Mouse (Mus musculus): Measurements from ENCODE around the gene Epo. TPM values are rescaled to one million over a fixed set of nuclear protein-coding genes. Genes with fewer than 3 reads are reported as not detected.
A peak's percentile ranks its signal among the peaks of the same experiment; 100 is the strongest.

Gene Epo
- total RNA-seq, 2 experiments from 2014 or later, result not detected

GRCm38 (mm10) chr5:137521861-137522260, 11.2 kb downstream of the Epo start:
- no peak for ATAC-seq (ENCODE audit: poor library complexity, severe bottlenecking)

GRCm38 (mm10) chr5:137519691-137520550, 13.1 kb downstream of the Epo start:
- no peak for ATAC-seq (ENCODE audit: poor library complexity, severe bottlenecking)

- peak; percentile 38; the same call in 1 of the 2 replicates for ATAC-seq (ENCODE audit: poor library complexity, severe bottlenecking)
Observed at GRCm38 (mm10) chr5:137518436-137518835, 14.6 kb downstream of the Epo start, which contains the start of gene Gigyf1. Gigyf1 (plus strand) TSS chr5:137518548.

GRCm38 (mm10) chr5:137514811-137515210, 18.2 kb downstream of the Epo start:
- ATAC-seq (ENCODE audit: poor library complexity, severe bottlenecking), result no peak

- ATAC-seq (ENCODE audit: poor library complexity, severe bottlenecking), result no peak
Observed at GRCm38 (mm10) chr5:137513951-137514721, 18.9 kb downstream of the Epo start.

- no peak for ATAC-seq (ENCODE audit: poor library complexity, severe bottlenecking)
Observed at GRCm38 (mm10) chr5:137512847-137513794, 19.9 kb downstream of the Epo start.

GRCm38 (mm10) chr5:137511706-137512105, 21.3 kb downstream of the Epo start:
- ATAC-seq (ENCODE audit: poor library complexity, severe bottlenecking), result no peak

GRCm38 (mm10) chr5:137510573-137511390, 22.3 kb downstream of the Epo start:
- peak; percentile 18; the same call in 1 of the 2 replicates for ATAC-seq (ENCODE audit: poor library complexity, severe bottlenecking)

- peak; percentile 78 for ATAC-seq (ENCODE audit: poor library complexity, severe bottlenecking)
Observed at GRCm38 (mm10) chr5:137510014-137510501, 23.0 kb downstream of the Epo start.

GRCm38 (mm10) chr5:137504041-137504440, 29.0 kb downstream of the Epo start:
- no peak for ATAC-seq (ENCODE audit: poor library complexity, severe bottlenecking)

- ATAC-seq (ENCODE audit: poor library complexity, severe bottlenecking), result peak; percentile 74
Observed at GRCm38 (mm10) chr5:137502667-137503110, 30.4 kb downstream of the Epo start.

GRCm38 (mm10) chr5:137501709-137502666, 31.1 kb downstream of the Epo start, which contains the start of gene Pop7:
Pop7 (minus strand) TSS chr5:137502518.
- ATAC-seq (ENCODE audit: poor library complexity, severe bottlenecking), result peak; percentile 87

- no peak for ATAC-seq (ENCODE audit: poor library complexity, severe bottlenecking)
Observed at GRCm38 (mm10) chr5:137500186-137500585, 32.9 kb downstream of the Epo start.

GRCm38 (mm10) chr5:137493831-137494230, 39.2 kb downstream of the Epo start:
- ATAC-seq (ENCODE audit: poor library complexity, severe bottlenecking), result no peak

GRCm38 (mm10) chr5:137491559-137491958, 41.5 kb downstream of the Epo start:
- no peak for ATAC-seq (ENCODE audit: poor library complexity, severe bottlenecking)

- ATAC-seq (ENCODE audit: poor library complexity, severe bottlenecking), result no peak
Observed at GRCm38 (mm10) chr5:137487616-137488015, 45.4 kb downstream of the Epo start.

- ATAC-seq (ENCODE audit: poor library complexity, severe bottlenecking), result no peak
Observed at GRCm38 (mm10) chr5:137485851-137486155, 47.2 kb downstream of the Epo start.

- ATAC-seq (ENCODE audit: poor library complexity, severe bottlenecking), result no peak
Observed at GRCm38 (mm10) chr5:137485071-137485850, 47.8 kb downstream of the Epo start.
